Mouse (Mus musculus) neural tube, embryonic 13.5 days (tissue): Measurements from ENCODE around the gene Spata31d1b. TPM values are rescaled to one million over a fixed set of nuclear protein-coding genes. Genes with fewer than 3 reads are reported as not detected.
"Not testable (repeated sequence)": the region's sequence is repeated elsewhere in the genome, so short reads cannot be mapped to it uniquely, and the experiment has no call there.

Experiments
- ATAC-seq: fragments of 200-750 bp; cut with Nextera tagmentation; 2 replicates; pipeline ENCODE4 v1.8.0; 2017; ENCODE audit warnings: low read depth, mild to moderate bottlenecking, moderate TSS enrichment, moderate library complexity
- H3K27ac ChIP-seq: fragments of 300-500 bp; sonication (generic); replicated peaks from 2 replicates; pipeline ENCODE4 v1.5.1; 2015; ENCODE audit warnings: moderate library complexity, mild to moderate bottlenecking, inconsistent platforms
- H3K27me3 ChIP-seq: fragments of 300-500 bp; sonication (generic); 2 replicates; pipeline ENCODE4 v1.6.1; 2015; ENCODE audit warnings: mild to moderate bottlenecking, inconsistent platforms
- H3K36me3 ChIP-seq: fragments of 300-500 bp; sonication (generic); 2 replicates; pipeline ENCODE4 v1.6.1; 2015; ENCODE audit warnings: mild to moderate bottlenecking, inconsistent platforms
- H3K4me1 ChIP-seq: fragments of 300-500 bp; sonication (generic); replicated peaks from 2 replicates; pipeline ENCODE4 v1.6.1; 2015; ENCODE audit warnings: inconsistent platforms
- H3K4me2 ChIP-seq: fragments of 300-500 bp; sonication (generic); 2 replicates; pipeline ENCODE4 v1.6.1; 2015; ENCODE audit warnings: inconsistent platforms, mild to moderate bottlenecking, moderate library complexity
- H3K4me3 ChIP-seq: fragments of 300-500 bp; sonication (generic); 2 replicates; pipeline ENCODE4 v1.5.1; 2015; ENCODE audit warnings: mild to moderate bottlenecking, inconsistent platforms
- H3K9ac ChIP-seq: fragments of 300-500 bp; sonication (generic); 2 replicates; pipeline ENCODE4 v1.6.1; 2015; ENCODE audit warnings: moderate library complexity, mild to moderate bottlenecking, inconsistent platforms
- H3K9me3 ChIP-seq: fragments of 300-500 bp; sonication (generic); 2 replicates; pipeline ENCODE4 v1.6.1; 2016; ENCODE audit warnings: inconsistent platforms
- WGBS: fragments of 180-500 bp; shearing (Covaris S2); methylation state at CpG from one replicate; pipeline ENCODE4 v1.1.7; 2015; 5-methylcytosine and 5-hydroxymethylcytosine counted together
- polyA plus RNA-seq: library from polyadenylated mRNA; unstranded; fragments of >200 nt; fragmentation: Nextera tagmentation; extraction: Ambion mirVana; gene quantifications from 2 replicates; pipeline ENCODE4 v1.2.1, GENCODE M21; 2015

Spata31d1b gene
- polyA plus RNA-seq = not detected in 2 replicates

GRCm38 (mm10) chr13:59711984-59712383 lies at the start of gene Spata31d1b:
Spata31d1b (plus strand) TSS chr13:59712284.
- H3K36me3 ChIP-seq, H3K4me2 ChIP-seq, H3K4me3 ChIP-seq, H3K4me1 ChIP-seq, H3K9me3 ChIP-seq, ATAC-seq, H3K27me3 ChIP-seq, H3K9ac ChIP-seq, H3K27ac ChIP-seq: not testable (repeated sequence)
- 66% methylated on average over 3 of the region's 3 CpGs for WGBS

DNA sequence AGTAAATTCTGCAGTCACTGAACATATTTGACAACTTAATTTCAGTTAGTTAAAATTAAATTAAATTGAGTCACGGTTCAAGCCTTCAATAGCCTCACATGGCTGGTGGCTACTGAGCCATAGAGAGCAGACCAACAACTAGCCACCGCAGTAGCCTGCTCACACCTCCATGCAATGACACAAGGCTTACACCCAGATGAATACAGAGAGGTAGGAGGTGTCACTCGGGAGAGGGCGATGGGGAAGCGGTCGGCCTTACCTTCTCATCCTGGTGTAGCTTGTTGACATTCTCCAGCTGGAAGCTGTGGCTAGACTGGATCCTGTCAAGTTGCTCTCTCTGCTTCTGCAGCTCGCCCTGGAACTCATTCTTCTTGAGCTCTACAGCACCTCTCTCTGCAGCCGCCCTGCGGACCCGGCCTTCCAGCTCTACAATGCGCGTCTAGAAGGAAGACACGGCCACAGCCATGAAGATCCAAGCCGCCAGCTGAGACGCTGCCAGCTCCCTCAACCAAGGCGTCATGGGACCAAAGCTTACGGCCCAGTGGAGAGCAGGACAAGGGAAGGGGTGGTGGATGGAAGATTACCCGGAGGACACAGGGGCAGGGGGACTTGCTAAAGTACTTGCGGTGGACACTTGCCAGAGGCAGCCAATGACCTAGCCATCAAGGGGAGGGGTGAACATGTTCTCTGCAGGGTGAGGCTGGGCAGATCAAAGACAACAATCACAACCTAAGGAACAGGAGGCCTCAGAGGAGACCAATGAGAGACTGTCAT lies 48.0 kb upstream of the Spata31d1b start:
- Histone ChIP-seq H3K27me3 (no peaks in the 10 kb centered on the region), H3K9ac (no peak overlapping the region), H3K9me3 (no peaks in the 10 kb centered on the region), H3K4me3 (no peak overlapping the region), H3K36me3 (peaks cover 60% of the 10 kb centered on the region), H3K27ac (no peak overlapping the region), H3K4me1 (peaks cover 5% of the 10 kb centered on the region; the same call in 1 of the 2 replicates), H3K4me2 (no peak overlapping the region)
- ATAC-seq = no peak
- WGBS = 92% methylated on average over 19 of the region's 19 CpGs

GRCm38 (mm10) chr13:59667763-59668162 lies 44.3 kb upstream of the Spata31d1b start:
- H3K4me2 ChIP-seq = no peak overlapping the region
- WGBS = 85% methylated on average over 5 of the region's 5 CpGs
- H3K27me3 ChIP-seq = no peaks in the 10 kb centered on the region
- peaks cover 31% of the 10 kb centered on the region for H3K36me3 ChIP-seq
- no peak for ATAC-seq
- no peak overlapping the region for H3K27ac ChIP-seq
- H3K4me1 ChIP-seq = peaks cover 32% of the 10 kb centered on the region
- no peak overlapping the region for H3K4me3 ChIP-seq
- H3K9me3 ChIP-seq = no peaks in the 10 kb centered on the region
- no peak overlapping the region for H3K9ac ChIP-seq

GRCm38 (mm10) chr13:59668501-59669093 lies 43.5 kb upstream of the Spata31d1b start:
- Histone ChIP-seq H3K4me3 (no peak overlapping the region), H3K27ac (no peak overlapping the region)
- WGBS = 80% methylated on average over 11 of the region's 11 CpGs

GRCm38 (mm10) chr13:59669946-59670345 lies 42.1 kb upstream of the Spata31d1b start:
- Histone ChIP-seq H3K4me3 (no peak overlapping the region), H3K36me3 (peaks cover 11% of the 10 kb centered on the region), H3K9ac (no peak overlapping the region), H3K27ac (no peak overlapping the region), H3K9me3 (no peaks in the 10 kb centered on the region), H3K4me1 (peaks cover 50% of the 10 kb centered on the region), H3K4me2 (no peak overlapping the region), H3K27me3 (no peaks in the 10 kb centered on the region)
- ATAC-seq = no peak
- 76% methylated on average over 10 of the region's 10 CpGs for WGBS

More at GRCm38 (mm10) chr13:59668501-59669093, 43.5 kb upstream of the Spata31d1b start:
- H3K36me3 ChIP-seq = peaks cover 24% of the 10 kb centered on the region
- H3K4me2 ChIP-seq = no peak overlapping the region
- H3K27me3 ChIP-seq = no peaks in the 10 kb centered on the region
- no peak overlapping the region for H3K9ac ChIP-seq
- peaks cover 38% of the 10 kb centered on the region for H3K4me1 ChIP-seq
- no peaks in the 10 kb centered on the region for H3K9me3 ChIP-seq
- ATAC-seq = no peak

DNA sequence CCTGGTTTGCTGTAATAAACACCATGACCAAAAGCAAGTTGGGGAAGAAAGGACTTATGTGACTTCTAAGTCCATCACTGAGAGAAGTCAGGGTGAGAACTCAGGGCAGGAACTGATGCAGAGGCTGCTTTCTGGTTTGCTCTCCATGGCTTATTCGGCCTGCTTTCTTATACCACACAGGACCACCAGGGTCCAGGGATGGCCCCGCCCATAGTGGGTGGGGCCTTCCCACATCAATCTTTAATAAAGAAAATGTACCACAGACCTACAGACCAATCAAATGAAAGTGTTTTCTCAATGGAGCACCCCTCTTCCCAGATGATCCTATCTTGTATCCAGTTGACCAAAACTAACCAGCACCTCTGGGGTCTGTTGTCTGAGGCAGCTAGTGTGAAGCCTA lies 40.6 kb upstream of the Spata31d1b start:
- no peaks in the 10 kb centered on the region for H3K9me3 ChIP-seq
- 0 out of 2 replicates have a peak overlapping the region, but pooled peaks have one; percentile 34 for H3K9ac ChIP-seq
- peak overlapping the region; percentile 18; the same call in 1 of the 2 replicates for H3K4me2 ChIP-seq
- H3K27me3 ChIP-seq = no peaks in the 10 kb centered on the region
- no peak for ATAC-seq
- H3K36me3 ChIP-seq = 0 out of 2 replicates have a peak, but pooled peaks cover 6% of the 10 kb centered on the region
- peaks cover 50% of the 10 kb centered on the region for H3K4me1 ChIP-seq
- H3K4me3 ChIP-seq = no peak overlapping the region
- H3K27ac ChIP-seq = peak overlapping the region; percentile 62
- WGBS = 58% methylated on average over 2 of the region's 2 CpGs

DNA sequence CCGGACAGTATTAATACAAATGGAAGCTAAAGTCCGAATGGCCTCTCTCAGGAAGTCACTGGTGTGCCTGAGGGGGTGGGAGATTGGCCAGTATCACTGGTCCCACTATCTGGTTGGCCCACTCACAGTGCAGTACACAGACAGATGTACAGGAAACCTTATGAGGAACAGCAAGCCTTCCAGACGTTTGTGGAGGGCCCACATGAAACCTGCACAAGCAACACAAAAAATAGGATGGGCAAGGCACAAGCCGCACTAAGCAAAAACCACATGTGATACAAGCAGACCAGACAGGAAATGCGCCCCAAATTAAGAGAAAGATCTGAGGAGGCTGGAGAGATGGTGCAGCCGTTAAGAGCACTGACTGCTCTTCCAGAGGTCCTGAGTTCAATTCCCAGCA lies 39.8 kb upstream of the Spata31d1b start:
- Histone ChIP-seq H3K4me1 (peaks cover 50% of the 10 kb centered on the region), H3K9me3 (no peaks in the 10 kb centered on the region), H3K9ac (no peak overlapping the region), H3K4me3 (no peak overlapping the region), H3K27me3 (no peaks in the 10 kb centered on the region), H3K4me2 (0 out of 2 replicates have a peak overlapping the region, but pooled peaks have one; percentile 18), H3K36me3 (0 out of 2 replicates have a peak, but pooled peaks cover under 1% of the 10 kb centered on the region), H3K27ac (peak overlapping the region; percentile 62)
- WGBS = 56% methylated on average over 6 of the region's 6 CpGs
- no peak for ATAC-seq

- H3K27ac ChIP-seq = peak overlapping the region; percentile 85
Observed at GRCm38 (mm10) chr13:59673597-59673996, 38.5 kb upstream of the Spata31d1b start.

GRCm38 (mm10) chr13:59674215-59674614 lies 37.9 kb upstream of the Spata31d1b start:
- 1% methylated on average over 3 of the region's 3 CpGs for WGBS
- peak overlapping the region; percentile 85 for H3K27ac ChIP-seq
- H3K4me1 ChIP-seq = peaks cover 45% of the 10 kb centered on the region
- no peak for ATAC-seq
- peak overlapping the region; percentile 81 for H3K4me2 ChIP-seq
- H3K27me3 ChIP-seq = no peaks in the 10 kb centered on the region
- no peaks in the 10 kb centered on the region for H3K9me3 ChIP-seq
- peak overlapping the region; percentile 80 for H3K4me3 ChIP-seq
- H3K9ac ChIP-seq = peak overlapping the region; percentile 89
- no peaks in the 10 kb centered on the region for H3K36me3 ChIP-seq

More at GRCm38 (mm10) chr13:59673597-59673996, 38.5 kb upstream of the Spata31d1b start:
- H3K4me3 ChIP-seq = peak overlapping the region; percentile 80
- ATAC-seq = no peak
- WGBS = 18% methylated on average over 7 of the region's 7 CpGs
- no peaks in the 10 kb centered on the region for H3K27me3 ChIP-seq
- H3K9me3 ChIP-seq = no peaks in the 10 kb centered on the region
- H3K9ac ChIP-seq = peak overlapping the region; percentile 69
- H3K4me2 ChIP-seq = peak overlapping the region; percentile 81
- H3K4me1 ChIP-seq = peaks cover 45% of the 10 kb centered on the region
- H3K36me3 ChIP-seq = no peaks in the 10 kb centered on the region

- peak overlapping the region; percentile 80 for H3K4me3 ChIP-seq
- H3K4me1 ChIP-seq = peaks cover 40% of the 10 kb centered on the region
- peak overlapping the region; percentile 85 for H3K27ac ChIP-seq
- no peaks in the 10 kb centered on the region for H3K9me3 ChIP-seq
- no peak for ATAC-seq
- no peaks in the 10 kb centered on the region for H3K36me3 ChIP-seq
- H3K27me3 ChIP-seq = no peaks in the 10 kb centered on the region
- under 1% methylated on average over 13 of the region's 13 CpGs for WGBS
- peak overlapping the region; percentile 81 for H3K4me2 ChIP-seq
- peak overlapping the region; percentile 89 for H3K9ac ChIP-seq
Observed at GRCm38 (mm10) chr13:59674761-59675150, 37.3 kb upstream of the Spata31d1b start.

GRCm38 (mm10) chr13:59675151-59676011 lies 36.7 kb upstream of the Spata31d1b start, which contains the start of gene Golm1:
Golm1 (minus strand) TSS chr13:59675811.
- Histone ChIP-seq H3K9ac (peak within 1 kb of the TSS; percentile 89), H3K4me2 (peak within 1 kb of the TSS; percentile 81), H3K9me3 (no peaks in the 10 kb centered on the region), H3K4me3 (peak within 1 kb of the TSS; percentile 80), H3K27ac (peak within 1 kb of the TSS; percentile 85), H3K27me3 (no peaks in the 10 kb centered on the region), H3K4me1 (peaks cover 34% of the 10 kb centered on the region), H3K36me3 (no peaks in the 10 kb centered on the region)
- under 1% methylated on average over 43 of the region's 61 CpGs for WGBS
- ATAC-seq = peak; percentile 81
